Mouse (Mus musculus) heart, postnatal 0 days (tissue): ENCODE results near the gene Hoxa6. TPM values are rescaled to one million over a fixed set of nuclear protein-coding genes. Genes with fewer than 3 reads are reported as not detected.

Experiments used
- ATAC-seq: fragments of 200-750 bp; cut with Nextera tagmentation; 2 replicates; pipeline ENCODE4 v1.8.0; 2017; ENCODE audit warnings: low read depth, moderate number of reproducible peaks, moderate library complexity; ENCODE audit not compliant: insufficient read depth
- DNase-seq: peaks from one replicate; pipeline ENCODE4 v3.0.0-alpha.2; 2016; ENCODE audit warnings: low spot score
- H3K27ac ChIP-seq: fragments of 300-500 bp; sonication (generic); 2 replicates; pipeline ENCODE4 v1.5.1; 2014; ENCODE audit warnings: low read depth, mild to moderate bottlenecking
- H3K27me3 ChIP-seq: fragments of 300-500 bp; sonication (generic); 2 replicates; pipeline ENCODE4 v1.6.1; 2014; ENCODE audit warnings: low read length, mixed read lengths; ENCODE audit not compliant: control insufficient read depth, insufficient read depth
- H3K36me3 ChIP-seq: fragments of 300-500 bp; sonication (generic); replicated peaks from 2 replicates; pipeline ENCODE4 v1.6.1; 2014; ENCODE audit warnings: low read length, mixed read lengths; ENCODE audit not compliant: control insufficient read depth, insufficient read depth
- H3K4me1 ChIP-seq: fragments of 300-500 bp; sonication (generic); 2 replicates; pipeline ENCODE4 v1.6.1; 2014; ENCODE audit warnings: antibody characterized with exemption; ENCODE audit not compliant: control insufficient read depth, insufficient read depth
- H3K4me2 ChIP-seq: fragments of 300-500 bp; sonication (generic); 2 replicates; pipeline ENCODE4 v1.6.1; 2014; ENCODE audit warnings: low read depth, mild to moderate bottlenecking, low read length, moderate library complexity
- H3K4me3 ChIP-seq: fragments of 300-500 bp; sonication (generic); 2 replicates; pipeline ENCODE4 v1.5.1; 2014; ENCODE audit warnings: low read depth, low read length
- H3K9ac ChIP-seq: fragments of 300-500 bp; sonication (generic); replicated peaks from 2 replicates; pipeline ENCODE4 v1.6.1; 2014; ENCODE audit warnings: low read depth, low read length, mixed read lengths
- H3K9me3 ChIP-seq: fragments of 300-500 bp; sonication (generic); replicated peaks from 2 replicates; pipeline ENCODE4 v1.6.1; 2016; ENCODE audit warnings: low read length; ENCODE audit not compliant: control insufficient read depth
- CTCF ChIP-seq: IDR thresholded peaks from 2 replicates; pipeline ENCODE4 v1.5.1; 2016; ENCODE audit warnings: antibody characterized with exemption, control low read depth, low read depth
- EP300 ChIP-seq: IDR thresholded peaks from 2 replicates; pipeline ENCODE4 v1.6.1; 2016; ENCODE audit warnings: antibody characterized with exemption, low read depth
- WGBS: fragments of 180-500 bp; shearing (Covaris S2); extraction: QIAGEN DNeasy Blood & Tissue Kit; methylation state at CpG from one replicate; pipeline ENCODE4 v1.1.7; 2014; 5-methylcytosine and 5-hydroxymethylcytosine counted together
- polyA plus RNA-seq: library from polyadenylated mRNA; unstranded; fragments of >200 nt; fragmentation: Nextera tagmentation; extraction: Ambion mirVana; gene quantifications from 2 replicates; pipeline ENCODE4 v1.2.1, GENCODE M21; 2015
- total RNA-seq: library from RNA; depleted of rRNA; stranded (reverse); fragments of >200 nt; gene quantifications from 2 replicates; pipeline ENCODE4 v1.2.3, GENCODE M21; 2014; ENCODE audit warnings: low replicate concordance

Gene Hoxa6
- total and polyA plus RNA-seq, 2 experiments from 2014 or later, result not detected

- ATAC-seq (no peak), DNase-seq (no peak)
- no peak overlapping the region for H3K4me3 ChIP-seq
- WGBS, result 4% methylated on average over 23 of the region's 23 CpGs
- TF ChIP-seq CTCF (no peak), EP300 (no peak)
- no peak overlapping the region for H3K9ac ChIP-seq
- no peak overlapping the region for H3K4me2 ChIP-seq
- no peaks in the 10 kb centered on the region for H3K4me1 ChIP-seq
- peaks cover 99% of the 10 kb centered on the region for H3K27me3 ChIP-seq
- H3K36me3 ChIP-seq, result no peaks in the 10 kb centered on the region
- H3K9me3 ChIP-seq, result no peaks in the 10 kb centered on the region
- no peak overlapping the region for H3K27ac ChIP-seq
These were observed 39.5 kb upstream of the Hoxa6 start for GRCm38 (mm10) chr6:52247766-52248637.

GRCm38 (mm10) chr6:52246916-52247315 is 38.4 kb upstream of the Hoxa6 start:
- Histone ChIP-seq H3K36me3 (no peaks in the 10 kb centered on the region), H3K9ac (no peak overlapping the region), H3K27ac (no peak overlapping the region), H3K9me3 (no peaks in the 10 kb centered on the region), H3K27me3 (peaks cover 99% of the 10 kb centered on the region), H3K4me1 (no peaks in the 10 kb centered on the region), H3K4me2 (no peak overlapping the region), H3K4me3 (no peak overlapping the region)
- DNase-seq (no peak), ATAC-seq (no peak)
- TF ChIP-seq CTCF (no peak), EP300 (no peak)
- 4% methylated on average over 3 of the region's 3 CpGs for WGBS

- DNase-seq (no peak), ATAC-seq (no peak)
- Histone ChIP-seq H3K4me2 (no peak overlapping the region; the same call in 1 of the 2 replicates), H3K4me3 (peak overlapping the region; percentile 12; the same call in 1 of the 2 replicates), H3K27me3 (peaks cover 99% of the 10 kb centered on the region), H3K36me3 (no peaks in the 10 kb centered on the region), H3K27ac (no peak overlapping the region), H3K9me3 (no peaks in the 10 kb centered on the region), H3K9ac (no peak overlapping the region), H3K4me1 (no peaks in the 10 kb centered on the region)
- TF ChIP-seq EP300, result no peak
- no peak for TF ChIP-seq CTCF
- 3% methylated on average over 26 of the region's 26 CpGs for WGBS
These were observed 37.9 kb upstream of the Hoxa6 start for GRCm38 (mm10) chr6:52246403-52246803.

- Histone ChIP-seq H3K4me3 (peak within 1 kb of the TSS; percentile 12), H3K4me1 (no peaks in the 10 kb centered on the region), H3K4me2 (peak within 1 kb of the TSS; percentile 17; the same call in 1 of the 2 replicates), H3K9ac (no peak within 1 kb of the TSS), H3K36me3 (no peaks in the 10 kb centered on the region), H3K27ac (no peak within 1 kb of the TSS), H3K27me3 (peaks cover 99% of the 10 kb centered on the region), H3K9me3 (no peaks in the 10 kb centered on the region)
- TF ChIP-seq EP300, result no peak
- DNase-seq, result no peak
- ATAC-seq, result no peak
- WGBS, result 4% methylated on average over 20 of the region's 20 CpGs
These were observed 37.2 kb upstream of the Hoxa6 start, which contains the start of gene Hoxa11 for GRCm38 (mm10) chr6:52245757-52246142. Gene Hoxa11, minus strand, starts transcription at chr6:52245810.

- DNase-seq (no peak), ATAC-seq (no peak)
- no peak overlapping the region for H3K27ac ChIP-seq
- 0 out of 2 replicates have a peak overlapping the region, but pooled peaks have one; percentile 17 for H3K4me2 ChIP-seq
- 0 out of 2 replicates have a peak, but pooled peaks cover 1% of the 10 kb centered on the region for H3K4me1 ChIP-seq
- no peak overlapping the region for H3K9ac ChIP-seq
- H3K27me3 ChIP-seq, result peaks cover 100% of the 10 kb centered on the region
- 1% methylated on average over 70 of the region's 71 CpGs for WGBS
- H3K9me3 ChIP-seq, result no peaks in the 10 kb centered on the region
- H3K4me3 ChIP-seq, result peak overlapping the region; percentile 12
- H3K36me3 ChIP-seq, result no peaks in the 10 kb centered on the region
- TF ChIP-seq EP300 (no peak), CTCF (no peak)
These were observed 36.7 kb upstream of the Hoxa6 start for GRCm38 (mm10) chr6:52245040-52245756.
